Mouse (Mus musculus) cerebellum, adult 11-12 months (tissue): ENCODE data around the gene Zfp110.
A peak's percentile ranks its signal among the peaks of the same experiment; 100 is the strongest.

Source experiments
- DNase-seq: peaks from one replicate; pipeline ENCODE4 v3.0.0; 2022

Zfp110 gene

DNA sequence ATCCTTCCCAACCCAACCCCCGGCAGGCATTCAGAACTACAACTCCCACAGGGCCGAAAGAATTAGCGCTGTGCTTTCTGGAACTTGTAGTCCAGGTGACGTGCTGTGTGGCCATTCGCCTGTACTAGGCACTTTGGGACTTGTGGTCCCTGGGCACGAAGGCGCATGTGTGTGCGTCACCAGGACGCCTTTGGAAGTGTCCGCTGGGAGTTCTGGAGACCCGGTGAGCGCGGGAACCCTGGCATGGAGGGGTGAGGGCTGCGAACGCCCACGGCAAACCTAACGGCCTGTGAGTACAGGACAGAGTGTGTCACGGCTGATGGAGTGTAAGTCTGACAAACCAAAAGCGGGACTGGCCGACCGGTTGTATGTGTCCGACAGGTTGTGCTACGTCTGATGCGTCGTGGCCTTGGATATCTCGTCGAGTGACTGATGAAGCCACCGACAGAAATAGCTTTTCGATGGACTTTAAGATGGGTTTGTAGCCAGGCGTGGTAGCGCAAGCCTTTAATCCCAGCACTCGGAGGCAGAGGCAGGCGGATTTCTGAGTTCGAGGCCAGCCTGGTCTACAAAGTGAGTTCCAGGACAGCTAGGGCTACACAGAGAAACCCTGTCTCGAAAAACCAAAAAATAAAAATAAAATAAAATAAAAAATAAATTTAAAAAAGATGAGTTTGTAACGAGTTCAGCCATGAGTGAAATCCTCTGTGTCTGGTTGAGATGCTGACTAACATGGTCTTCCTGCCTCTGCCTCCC, 63.3 kb downstream of the Zfp110 start, which contains the start of gene Zscan22:
Gene Zscan22, plus strand, starts transcription at position 161 of the 756 bp plus-strand sequence.
- peak; percentile 95 for DNase-seq
